Mouse (Mus musculus) midbrain, embryonic 15.5 days (tissue): Measurements from ENCODE around the gene Scyl1. TPM values are rescaled to one million over a fixed set of nuclear protein-coding genes. Genes with fewer than 3 reads are reported as not detected.

Experiments
- ATAC-seq: fragments of 200-750 bp; cut with Nextera tagmentation; replicated peaks from 2 replicates; pipeline ENCODE4 v1.8.0; 2017; ENCODE audit warnings: moderate TSS enrichment
- H3K27ac ChIP-seq: fragments of 300-500 bp; sonication (generic); 2 replicates; pipeline ENCODE4 v1.5.1; 2015; ENCODE audit warnings: mild to moderate bottlenecking, inconsistent platforms
- H3K27me3 ChIP-seq: fragments of 300-500 bp; sonication (generic); replicated peaks from 2 replicates; pipeline ENCODE4 v1.6.1; 2015; ENCODE audit warnings: inconsistent platforms
- H3K36me3 ChIP-seq: fragments of 300-500 bp; sonication (generic); replicated peaks from 2 replicates; pipeline ENCODE4 v1.6.1; 2015; ENCODE audit warnings: inconsistent platforms
- H3K4me1 ChIP-seq: fragments of 300-500 bp; sonication (generic); 2 replicates; pipeline ENCODE4 v1.6.1; 2015; ENCODE audit warnings: inconsistent platforms
- H3K4me2 ChIP-seq: fragments of 300-500 bp; sonication (generic); 2 replicates; pipeline ENCODE4 v1.6.1; 2015; ENCODE audit warnings: inconsistent platforms, mild to moderate bottlenecking, moderate library complexity
- H3K4me3 ChIP-seq: fragments of 300-500 bp; sonication (generic); 2 replicates; pipeline ENCODE4 v1.5.1; 2015; ENCODE audit warnings: mild to moderate bottlenecking, inconsistent platforms
- H3K9ac ChIP-seq: fragments of 300-500 bp; sonication (generic); 2 replicates; pipeline ENCODE4 v1.6.1; 2015; ENCODE audit warnings: mild to moderate bottlenecking, inconsistent platforms
- H3K9me3 ChIP-seq: fragments of 300-500 bp; sonication (generic); 2 replicates; pipeline ENCODE4 v1.6.1; 2016; ENCODE audit warnings: inconsistent platforms
- WGBS: fragments of 180-500 bp; shearing (Covaris S2); methylation state at CpG from one replicate; pipeline ENCODE4 v1.1.7; 2015; ENCODE audit warnings: mixed read lengths; 5-methylcytosine and 5-hydroxymethylcytosine counted together
- polyA plus RNA-seq: library from polyadenylated mRNA; unstranded; fragments of >200 nt; fragmentation: Nextera tagmentation; extraction: Ambion mirVana; gene quantifications from 2 replicates; pipeline ENCODE4 v1.2.1, GENCODE M21; 2015

Gene Scyl1
- polyA plus RNA-seq, 1 experiment from 2014 or later, result 94.7 TPM

- ATAC-seq, result no peak
Observed at GRCm38 (mm10) chr19:5745756-5746710, 25.2 kb downstream of the Scyl1 start.

GRCm38 (mm10) chr19:5743576-5743975 is 27.6 kb downstream of the Scyl1 start:
- H3K36me3 ChIP-seq, result no peaks in the 10 kb centered on the region
- no peaks in the 10 kb centered on the region for H3K9me3 ChIP-seq
- 65% methylated on average over 5 of the region's 5 CpGs for WGBS
- H3K27me3 ChIP-seq, result peaks cover 20% of the 10 kb centered on the region
- no peak overlapping the region for H3K9ac ChIP-seq
- H3K4me2 ChIP-seq, result peak overlapping the region; percentile 89; the same call in 1 of the 2 replicates
- H3K4me3 ChIP-seq, result no peak overlapping the region
- H3K27ac ChIP-seq, result no peak overlapping the region
- H3K4me1 ChIP-seq, result peaks cover 37% of the 10 kb centered on the region
- ATAC-seq, result no peak

More at GRCm38 (mm10) chr19:5745756-5746710, 25.2 kb downstream of the Scyl1 start:
- H3K9me3 ChIP-seq, result no peaks in the 10 kb centered on the region
- peak overlapping the region; percentile 23 for H3K9ac ChIP-seq
- WGBS, result 5% methylated on average over 36 of the region's 36 CpGs
- H3K4me3 ChIP-seq, result peak overlapping the region; percentile 26
- no peaks in the 10 kb centered on the region for H3K36me3 ChIP-seq
- H3K27ac ChIP-seq, result no peak overlapping the region
- peak overlapping the region; percentile 52 for H3K4me2 ChIP-seq
- H3K4me1 ChIP-seq, result peaks cover 38% of the 10 kb centered on the region
- H3K27me3 ChIP-seq, result peaks cover 33% of the 10 kb centered on the region

- H3K36me3 ChIP-seq, result no peaks in the 10 kb centered on the region
- 1% methylated on average over 32 of the region's 32 CpGs for WGBS
- H3K9me3 ChIP-seq, result no peaks in the 10 kb centered on the region
- H3K4me1 ChIP-seq, result peaks cover 37% of the 10 kb centered on the region
- peak; percentile 47 for ATAC-seq
- H3K4me2 ChIP-seq, result peak overlapping the region; percentile 89
- peak overlapping the region; percentile 44 for H3K4me3 ChIP-seq
- peak overlapping the region; percentile 74 for H3K27ac ChIP-seq
- peaks cover 19% of the 10 kb centered on the region for H3K27me3 ChIP-seq
- H3K9ac ChIP-seq, result peak overlapping the region; percentile 53
Observed at GRCm38 (mm10) chr19:5742241-5742641, 29.0 kb downstream of the Scyl1 start.

GRCm38 (mm10) chr19:5741641-5742240 is 29.5 kb downstream of the Scyl1 start:
- H3K4me1 ChIP-seq, result peaks cover 35% of the 10 kb centered on the region
- H3K4me2 ChIP-seq, result peak overlapping the region; percentile 89
- H3K27me3 ChIP-seq, result peaks cover 22% of the 10 kb centered on the region
- H3K9ac ChIP-seq, result peak overlapping the region; percentile 53
- no peaks in the 10 kb centered on the region for H3K9me3 ChIP-seq
- no peaks in the 10 kb centered on the region for H3K36me3 ChIP-seq
- H3K27ac ChIP-seq, result peak overlapping the region; percentile 74
- WGBS, result 1% methylated on average over 55 of the region's 55 CpGs
- ATAC-seq, result peak; percentile 63
- peak overlapping the region; percentile 44 for H3K4me3 ChIP-seq

GRCm38 (mm10) chr19:5740320-5741317 is 30.6 kb downstream of the Scyl1 start, which contains the start of gene Ltbp3:
Gene Ltbp3 (plus strand): TSS chr19:5740904.
- H3K4me2 ChIP-seq, result peak within 1 kb of the TSS; percentile 89
- 12% methylated on average over 14 of the region's 14 CpGs for WGBS
- H3K36me3 ChIP-seq, result no peaks in the 10 kb centered on the region
- H3K4me1 ChIP-seq, result peaks cover 24% of the 10 kb centered on the region
- peak within 1 kb of the TSS; percentile 74 for H3K27ac ChIP-seq
- no peaks in the 10 kb centered on the region for H3K9me3 ChIP-seq
- peak; percentile 40 for ATAC-seq
- H3K27me3 ChIP-seq, result peaks cover 29% of the 10 kb centered on the region
- peak within 1 kb of the TSS; percentile 44 for H3K4me3 ChIP-seq
- H3K9ac ChIP-seq, result peak within 1 kb of the TSS; percentile 53

GRCm38 (mm10) chr19:5739446-5739845 is 31.8 kb downstream of the Scyl1 start:
- Histone ChIP-seq H3K4me2 (no peak overlapping the region), H3K4me3 (no peak overlapping the region), H3K9me3 (no peaks in the 10 kb centered on the region), H3K9ac (no peak overlapping the region), H3K27me3 (peaks cover 20% of the 10 kb centered on the region; the same call in 1 of the 2 replicates), H3K36me3 (no peaks in the 10 kb centered on the region), H3K27ac (no peak overlapping the region), H3K4me1 (peaks cover 20% of the 10 kb centered on the region)
- ATAC-seq, result no peak
- WGBS, result 58% methylated on average over 2 of the region's 2 CpGs

- no peak overlapping the region for H3K4me3 ChIP-seq
- peaks cover 23% of the 10 kb centered on the region for H3K4me1 ChIP-seq
- no peak overlapping the region for H3K27ac ChIP-seq
- H3K27me3 ChIP-seq, result peaks cover 11% of the 10 kb centered on the region; the same call in 1 of the 2 replicates
- no peaks in the 10 kb centered on the region for H3K9me3 ChIP-seq
- no peak for ATAC-seq
- H3K36me3 ChIP-seq, result no peaks in the 10 kb centered on the region
- no peak overlapping the region for H3K9ac ChIP-seq
- 87% methylated on average over 9 of the region's 9 CpGs for WGBS
- no peak overlapping the region for H3K4me2 ChIP-seq
Observed at GRCm38 (mm10) chr19:5734325-5734724, 36.9 kb downstream of the Scyl1 start.

GRCm38 (mm10) chr19:5731264-5731978 is 39.8 kb downstream of the Scyl1 start:
- H3K27ac ChIP-seq, result peak overlapping the region; percentile 74
- H3K9ac ChIP-seq, result peak overlapping the region; percentile 70
- peak overlapping the region; percentile 72 for H3K4me3 ChIP-seq
- 0 out of 2 replicates have a peak, but pooled peaks cover 5% of the 10 kb centered on the region for H3K27me3 ChIP-seq
- 2% methylated on average over 47 of the region's 47 CpGs for WGBS
- H3K36me3 ChIP-seq, result no peaks in the 10 kb centered on the region
- H3K9me3 ChIP-seq, result no peaks in the 10 kb centered on the region
- peak; percentile 87 for ATAC-seq
- peak overlapping the region; percentile 97 for H3K4me2 ChIP-seq
- peaks cover 45% of the 10 kb centered on the region for H3K4me1 ChIP-seq

GRCm38 (mm10) chr19:5730314-5731186 is 40.7 kb downstream of the Scyl1 start:
- ATAC-seq, result no peak
- no peaks in the 10 kb centered on the region for H3K9me3 ChIP-seq
- 76% methylated on average over 29 of the region's 29 CpGs for WGBS
- peak overlapping the region; percentile 97 for H3K4me2 ChIP-seq
- no peaks in the 10 kb centered on the region for H3K36me3 ChIP-seq
- peak overlapping the region; percentile 72 for H3K4me3 ChIP-seq
- H3K9ac ChIP-seq, result peak overlapping the region; percentile 70
- 0 out of 2 replicates have a peak, but pooled peaks cover under 1% of the 10 kb centered on the region for H3K27me3 ChIP-seq
- no peak overlapping the region for H3K27ac ChIP-seq
- peaks cover 53% of the 10 kb centered on the region for H3K4me1 ChIP-seq

GRCm38 (mm10) chr19:5729444-5729815 is 41.8 kb downstream of the Scyl1 start, which contains the start of gene Fam89b:
Gene Fam89b (minus strand): TSS chr19:5729653.
- Histone ChIP-seq H3K27ac (peak within 1 kb of the TSS; percentile 93), H3K9me3 (no peaks in the 10 kb centered on the region), H3K27me3 (no peaks in the 10 kb centered on the region), H3K36me3 (no peaks in the 10 kb centered on the region), H3K4me2 (peak within 1 kb of the TSS; percentile 97), H3K4me1 (peaks cover 62% of the 10 kb centered on the region), H3K9ac (peak within 1 kb of the TSS; percentile 93), H3K4me3 (peak within 1 kb of the TSS; percentile 72)
- WGBS, result 0% methylated on average over 37 of the region's 37 CpGs
- peak; percentile 80 for ATAC-seq
